Mouse (Mus musculus) testis, adult 2 months (tissue): Measurements from ENCODE around the gene Krtcap2.

Experiments used
- CTCF ChIP-seq: fragments of 200-500 bp; IDR thresholded peaks from 2 replicates; pipeline ENCODE4 v1.5.1; 2012; ENCODE audit warnings: low read depth, mild to moderate bottlenecking, inconsistent platforms, low read length, moderate library complexity; ENCODE audit not compliant: control insufficient read depth, insufficient read depth, insufficient replicate concordance
- POLR2A ChIP-seq: fragments of 200-500 bp; IDR thresholded peaks from 2 replicates; pipeline ENCODE4 v1.6.1; 2012; ENCODE audit warnings: low read depth, mild to moderate bottlenecking, inconsistent platforms, low read length, moderate library complexity; ENCODE audit not compliant: control insufficient read depth

DNA sequence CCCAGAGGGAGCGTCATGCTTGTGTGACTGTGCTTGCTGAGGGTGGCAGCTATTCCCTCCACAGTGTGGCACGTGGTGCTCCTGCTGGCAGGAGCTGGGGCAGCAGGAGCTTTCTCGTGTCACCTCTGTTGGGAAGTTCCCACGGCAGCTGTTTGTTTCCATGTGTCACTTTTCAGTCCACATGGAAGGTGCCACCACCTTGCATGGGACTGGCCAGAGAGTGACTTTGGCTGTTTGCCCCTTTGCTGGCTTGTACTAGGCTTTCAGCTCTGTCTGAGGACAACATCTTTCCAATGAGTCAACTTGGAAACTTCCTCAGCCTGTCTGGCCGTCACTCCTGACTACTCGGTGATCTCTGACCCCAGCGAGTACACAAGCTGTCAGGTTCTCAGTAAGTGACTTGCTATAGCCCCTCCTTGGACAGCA lies 42.8 kb downstream of the Krtcap2 start:
- TF ChIP-seq POLR2A (no peak), CTCF (no peak)
